Mouse (Mus musculus) neural tube, embryonic 10.5 days (tissue): ENCODE data around the gene Aym1.
"Not testable (repeated sequence)": the region's sequence is repeated elsewhere in the genome, so short reads cannot be mapped to it uniquely, and the experiment has no call there.

Source experiments
- DNase-seq: peaks from one replicate; pipeline ENCODE4 v3.0.0-alpha.2; 2017; ENCODE audit warnings: low spot score; ENCODE audit errors: extremely low spot score

Gene Aym1

GRCm38 (mm10) chr5:113357186-113357585 is at the start of gene Aym1:
TSS of gene Aym1 (plus strand) at chr5:113357294.
- no peak for DNase-seq

GRCm38 (mm10) chr5:113309491-113310376 is 47.4 kb upstream of the Aym1 start:
- DNase-seq, result no peak

- peak; percentile 86 for DNase-seq
Measured at GRCm38 (mm10) chr5:113310377-113311003, 46.6 kb upstream of the Aym1 start, which contains the start of gene Sgsm1. TSS of gene Sgsm1 (minus strand) at chr5:113310786.

- DNase-seq, result peak; percentile 83
Measured at GRCm38 (mm10) chr5:113313998-113314397, 43.1 kb upstream of the Aym1 start.

GRCm38 (mm10) chr5:113323784-113324638 is 33.1 kb upstream of the Aym1 start:
- DNase-seq, result no peak

- no peak for DNase-seq
Measured at GRCm38 (mm10) chr5:113329463-113329862, 27.6 kb upstream of the Aym1 start.

- DNase-seq, result no peak
Measured at GRCm38 (mm10) chr5:113330202-113330601, 26.9 kb upstream of the Aym1 start.

- DNase-seq, result no peak
Measured at GRCm38 (mm10) chr5:113332239-113332638, 24.9 kb upstream of the Aym1 start.

- no peak for DNase-seq
Measured at GRCm38 (mm10) chr5:113332899-113333298, 24.2 kb upstream of the Aym1 start.

- no peak for DNase-seq
Measured at GRCm38 (mm10) chr5:113334621-113335530, 22.2 kb upstream of the Aym1 start.

GRCm38 (mm10) chr5:113335732-113336131 is 21.4 kb upstream of the Aym1 start:
- peak; percentile 55 for DNase-seq

GRCm38 (mm10) chr5:113336281-113336680 is 20.8 kb upstream of the Aym1 start:
- DNase-seq, result no peak

GRCm38 (mm10) chr5:113344635-113345386 is 12.3 kb upstream of the Aym1 start:
- DNase-seq, result no peak

- DNase-seq, result no peak
Measured at GRCm38 (mm10) chr5:113345781-113346180, 11.3 kb upstream of the Aym1 start.

GRCm38 (mm10) chr5:113346651-113347050 is 10.4 kb upstream of the Aym1 start:
- DNase-seq, result not testable (repeated sequence)

- no peak for DNase-seq
Measured at GRCm38 (mm10) chr5:113347593-113347992, 9.5 kb upstream of the Aym1 start.

GRCm38 (mm10) chr5:113348597-113348996 is 8.5 kb upstream of the Aym1 start:
- no peak for DNase-seq

GRCm38 (mm10) chr5:113349226-113349625 is 7.9 kb upstream of the Aym1 start:
- no peak for DNase-seq

- no peak for DNase-seq
Measured at GRCm38 (mm10) chr5:113349810-113350209, 7.3 kb upstream of the Aym1 start.

- DNase-seq, result no peak
Measured at GRCm38 (mm10) chr5:113351768-113352167, 5.3 kb upstream of the Aym1 start.
